Mouse (Mus musculus): Measurements from ENCODE around the gene Ankrd52. TPM values are rescaled to one million over a fixed set of nuclear protein-coding genes. Genes with fewer than 3 reads are reported as not detected.

Gene Ankrd52
- polyA plus RNA-seq, 1 experiment, result 31.6 TPM

DNA sequence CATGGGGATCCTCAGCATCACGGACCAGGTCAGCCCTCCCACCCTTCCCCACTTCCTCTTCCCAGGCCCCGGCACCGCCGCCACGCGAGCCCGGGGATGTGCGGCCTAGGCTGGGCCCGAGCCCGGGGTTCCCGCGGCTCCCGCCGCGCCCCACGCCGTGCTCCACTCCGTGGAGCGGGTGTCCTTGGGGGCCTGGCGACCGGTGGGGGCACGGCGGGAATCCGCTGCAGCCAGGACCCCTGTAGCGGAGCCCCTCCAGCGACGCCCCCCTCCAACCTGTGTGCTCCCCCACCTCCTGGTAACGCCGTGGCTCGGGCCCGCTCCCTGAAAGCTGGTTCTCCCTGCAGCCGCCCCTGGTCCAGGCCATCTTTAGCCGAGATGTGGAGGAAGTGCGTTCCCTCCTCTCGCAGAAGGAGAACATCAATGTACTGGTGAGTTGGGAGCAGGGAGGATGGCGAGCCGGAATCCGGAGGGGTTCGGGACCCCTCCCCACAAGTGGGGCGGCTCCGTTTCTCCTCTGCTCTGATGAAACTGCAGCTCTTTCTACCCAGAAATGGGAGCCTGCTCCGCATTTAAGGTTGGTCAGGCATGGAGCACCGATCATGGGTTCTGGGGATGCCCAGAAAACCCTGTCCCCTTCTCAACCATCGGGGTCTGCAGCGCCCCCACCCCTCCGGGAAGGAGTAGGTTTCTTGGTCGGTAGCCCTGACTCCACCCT lies 466 bp downstream of the Ankrd52 start:
- TF ChIP-seq CTCF (IDR thresholded peaks at IDR 0.05; ENCODE audit: insufficient read depth, low read length) (no peak), POLR2A (IDR thresholded peaks at IDR 0.05; ENCODE audit: borderline replicate concordance, extremely low read depth, low read depth, low read length) (no peak)
- H3K4me3 ChIP-seq (replicated peaks; ENCODE audit: extremely low read depth, low read depth, low read length), result peak overlapping the region; percentile 68
- WGBS, result under 1% methylated on average over 47 of the region's 47 CpGs
- DNase-seq, result no peak
- H3K4me1 ChIP-seq (ENCODE audit: control insufficient read depth, insufficient read depth, low read length), result peaks cover 15% of the 10 kb centered on the region

- 54% methylated on average over 14 of the region's 14 CpGs for WGBS
- no peak for DNase-seq
- H3K4me1 ChIP-seq (ENCODE audit: control insufficient read depth, insufficient read depth, low read length), result peaks cover 15% of the 10 kb centered on the region
- peak overlapping the region; percentile 68 for H3K4me3 ChIP-seq (replicated peaks; ENCODE audit: extremely low read depth, low read depth, low read length)
- TF ChIP-seq POLR2A (IDR thresholded peaks at IDR 0.05; ENCODE audit: borderline replicate concordance, extremely low read depth, low read depth, low read length) (no peak), CTCF (IDR thresholded peaks at IDR 0.05; ENCODE audit: insufficient read depth, low read length) (no peak)
Observed at GRCm38 (mm10) chr10:128377940-128378448, 1.1 kb downstream of the Ankrd52 start.

- no peak for TF ChIP-seq POLR2A (IDR thresholded peaks at IDR 0.05; ENCODE audit: borderline replicate concordance, extremely low read depth, low read depth, low read length)
- no peak for TF ChIP-seq CTCF (IDR thresholded peaks at IDR 0.05; ENCODE audit: insufficient read depth, low read length)
- WGBS, result 49% methylated on average over 3 of the region's 3 CpGs
- no peak overlapping the region for H3K4me3 ChIP-seq (replicated peaks; ENCODE audit: extremely low read depth, low read depth, low read length)
- H3K4me1 ChIP-seq (ENCODE audit: control insufficient read depth, insufficient read depth, low read length), result peaks cover 15% of the 10 kb centered on the region
- DNase-seq, result no peak
Observed at GRCm38 (mm10) chr10:128378462-128378861, 1.5 kb downstream of the Ankrd52 start.

DNA sequence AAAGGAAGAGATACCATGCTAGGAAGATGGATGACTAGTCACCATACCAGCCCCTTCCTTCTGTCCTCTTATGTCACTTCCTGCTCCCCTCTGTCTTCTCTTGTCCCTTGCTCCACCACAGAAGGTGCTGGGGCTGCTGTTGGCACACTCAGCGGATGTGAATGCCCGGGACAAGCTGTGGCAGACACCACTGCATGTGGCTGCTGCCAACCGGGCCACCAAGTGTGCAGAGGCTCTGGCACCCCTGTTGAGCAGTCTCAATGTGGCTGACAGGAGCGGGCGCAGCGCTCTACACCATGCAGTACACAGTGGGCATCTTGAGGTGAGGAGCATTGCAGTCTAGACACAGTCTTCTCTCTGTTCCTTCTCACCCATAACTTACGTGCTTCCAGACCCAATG lies 2.3 kb downstream of the Ankrd52 start:
- Histone ChIP-seq H3K4me3 (replicated peaks; ENCODE audit: extremely low read depth, low read depth, low read length) (no peak overlapping the region), H3K4me1 (ENCODE audit: control insufficient read depth, insufficient read depth, low read length) (peaks cover 15% of the 10 kb centered on the region)
- DNase-seq, result no peak
- no peak for TF ChIP-seq CTCF (IDR thresholded peaks at IDR 0.05; ENCODE audit: insufficient read depth, low read length)
- TF ChIP-seq POLR2A (IDR thresholded peaks at IDR 0.05; ENCODE audit: borderline replicate concordance, extremely low read depth, low read depth, low read length), result no peak
- WGBS, result 90% methylated on average over 7 of the region's 7 CpGs

DNA sequence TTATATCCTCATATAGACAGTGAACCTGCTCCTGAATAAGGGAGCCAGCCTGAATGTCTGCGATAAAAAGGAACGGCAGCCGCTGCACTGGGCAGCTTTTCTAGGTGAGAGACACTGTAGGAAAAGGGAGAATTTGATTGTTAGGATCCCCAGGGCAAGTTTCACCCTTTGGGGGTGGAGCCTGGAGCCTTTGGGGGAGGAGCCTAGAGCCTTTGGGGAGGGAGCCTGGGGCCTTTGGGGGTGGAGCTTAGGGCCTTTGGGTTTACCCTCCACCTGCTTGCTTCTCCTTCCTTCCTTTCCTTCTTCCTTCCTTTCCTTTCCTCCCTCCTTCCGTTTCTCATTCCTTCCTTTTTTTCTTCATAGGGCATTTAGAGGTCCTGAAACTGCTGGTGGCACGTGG lies 3.6 kb downstream of the Ankrd52 start:
- WGBS, result 83% methylated on average over 5 of the region's 5 CpGs
- peaks cover 15% of the 10 kb centered on the region for H3K4me1 ChIP-seq (ENCODE audit: control insufficient read depth, insufficient read depth, low read length)
- TF ChIP-seq POLR2A (IDR thresholded peaks at IDR 0.05; ENCODE audit: borderline replicate concordance, extremely low read depth, low read depth, low read length) (no peak), CTCF (IDR thresholded peaks at IDR 0.05; ENCODE audit: insufficient read depth, low read length) (no peak)
- no peak for DNase-seq
- no peak overlapping the region for H3K4me3 ChIP-seq (replicated peaks; ENCODE audit: extremely low read depth, low read depth, low read length)

GRCm38 (mm10) chr10:128382482-128382881 lies 5.6 kb downstream of the Ankrd52 start:
- no peak for DNase-seq
- TF ChIP-seq POLR2A (IDR thresholded peaks at IDR 0.05; ENCODE audit: borderline replicate concordance, extremely low read depth, low read depth, low read length), result no peak
- no peak for TF ChIP-seq CTCF (IDR thresholded peaks at IDR 0.05; ENCODE audit: insufficient read depth, low read length)
- H3K4me3 ChIP-seq (replicated peaks; ENCODE audit: extremely low read depth, low read depth, low read length), result no peak overlapping the region
- peaks cover 11% of the 10 kb centered on the region for H3K4me1 ChIP-seq (ENCODE audit: control insufficient read depth, insufficient read depth, low read length)
- WGBS, result 85% methylated on average over 8 of the region's 8 CpGs

GRCm38 (mm10) chr10:128385902-128386301 lies 9.0 kb downstream of the Ankrd52 start:
- no peak for DNase-seq
- no peak for TF ChIP-seq POLR2A (IDR thresholded peaks at IDR 0.05; ENCODE audit: borderline replicate concordance, extremely low read depth, low read depth, low read length)
- no peak for TF ChIP-seq CTCF (IDR thresholded peaks at IDR 0.05; ENCODE audit: insufficient read depth, low read length)
- H3K4me1 ChIP-seq (ENCODE audit: control insufficient read depth, insufficient read depth, low read length), result no peaks in the 10 kb centered on the region
- no peak overlapping the region for H3K4me3 ChIP-seq (replicated peaks; ENCODE audit: extremely low read depth, low read depth, low read length)
- 93% methylated on average over 7 of the region's 7 CpGs for whole genome bisulfite sequencing

- Histone ChIP-seq H3K4me1 (ENCODE audit: control insufficient read depth, insufficient read depth, low read length) (no peaks in the 10 kb centered on the region), H3K4me3 (replicated peaks; ENCODE audit: extremely low read depth, low read depth, low read length) (no peak overlapping the region)
- 89% methylated on average over 14 of the region's 14 CpGs for WGBS
- no peak for TF ChIP-seq CTCF (IDR thresholded peaks at IDR 0.05; ENCODE audit: insufficient read depth, low read length)
- no peak for TF ChIP-seq POLR2A (IDR thresholded peaks at IDR 0.05; ENCODE audit: borderline replicate concordance, extremely low read depth, low read depth, low read length)
- no peak for DNase-seq
Observed at GRCm38 (mm10) chr10:128388941-128389340, 12.0 kb downstream of the Ankrd52 start.

DNA sequence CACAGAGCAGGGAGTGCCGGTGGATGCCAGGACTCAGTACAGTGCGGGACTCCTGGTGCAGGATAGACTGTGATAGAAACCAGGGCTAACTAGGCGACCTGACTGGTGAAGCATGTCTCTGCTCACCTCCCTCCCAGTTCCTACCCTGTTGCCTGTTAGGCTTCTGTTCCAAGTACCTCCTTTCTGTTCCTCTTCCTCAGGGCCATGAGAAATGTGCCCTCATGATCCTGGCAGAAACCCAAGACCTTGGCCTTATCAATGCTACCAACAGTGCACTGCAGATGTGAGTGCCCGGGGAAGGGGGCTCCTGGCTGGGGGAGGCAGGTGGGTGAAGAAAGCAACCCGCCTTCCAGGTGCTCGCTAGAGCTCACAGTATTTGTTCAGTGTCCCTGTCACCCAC lies 12.7 kb downstream of the Ankrd52 start:
- no peaks in the 10 kb centered on the region for H3K4me1 ChIP-seq (ENCODE audit: control insufficient read depth, insufficient read depth, low read length)
- 80% methylated on average over 6 of the region's 6 CpGs for WGBS
- DNase-seq, result no peak
- TF ChIP-seq CTCF (IDR thresholded peaks at IDR 0.05; ENCODE audit: insufficient read depth, low read length) (no peak), POLR2A (IDR thresholded peaks at IDR 0.05; ENCODE audit: borderline replicate concordance, extremely low read depth, low read depth, low read length) (no peak)
- H3K4me3 ChIP-seq (replicated peaks; ENCODE audit: extremely low read depth, low read depth, low read length), result no peak overlapping the region

- WGBS, result 90% methylated on average over 12 of the region's 12 CpGs
- TF ChIP-seq POLR2A (IDR thresholded peaks at IDR 0.05; ENCODE audit: borderline replicate concordance, extremely low read depth, low read depth, low read length) (no peak), CTCF (IDR thresholded peaks at IDR 0.05; ENCODE audit: insufficient read depth, low read length) (no peak)
Observed at GRCm38 (mm10) chr10:128390366-128390765, 13.5 kb downstream of the Ankrd52 start.

More at GRCm38 (mm10) chr10:128390366-128390765, 13.5 kb downstream of the Ankrd52 start:
- no peaks in the 10 kb centered on the region for H3K4me1 ChIP-seq (ENCODE audit: control insufficient read depth, insufficient read depth, low read length)
- H3K4me3 ChIP-seq (replicated peaks; ENCODE audit: extremely low read depth, low read depth, low read length), result no peak overlapping the region
- no peak for DNase-seq

Data from lung, adult 2 months (tissue).